Comparison of ENCODE assay signal across 10 mouse cellular contexts in the genomic region with DNA sequence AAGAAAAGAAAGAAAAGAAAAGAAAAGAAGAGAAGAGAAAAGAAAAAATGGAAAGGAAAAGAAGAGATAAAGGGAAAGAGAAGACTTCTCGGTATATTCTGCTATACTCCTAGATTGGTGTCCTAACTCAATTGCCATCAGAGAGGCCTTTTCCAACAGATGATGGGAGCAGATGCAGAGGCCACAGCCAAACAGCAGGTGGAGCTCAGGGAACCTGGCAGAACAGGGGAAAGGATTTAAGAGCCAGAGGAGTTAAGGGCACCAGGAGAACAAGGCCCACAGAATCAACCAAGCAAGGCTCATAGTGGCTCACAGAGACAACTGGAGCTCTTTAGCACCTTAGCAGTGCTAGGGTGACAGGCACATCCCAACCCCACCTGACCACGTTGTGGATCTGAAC.
DNase-seq lines count a peak whose midpoint lies in the region; ATAC-seq lines count a peak whose summit lies in the region.
"Had no signal": no experiment of that assay in that cellular context is flagged by ENCODE, and none has a peak within 500 bp of the region (broad histone marks: within the 10 kb centered on the region; RNA-seq: fewer than 3 reads in every experiment).

No protein-coding gene starts in this region.

- H3K9ac ChIP-seq in neural tube, embryonic 11.5 days (ENCODE audit: low read length) = no peak overlapping the region
- no peak overlapping the region for H3K9ac ChIP-seq in embryonic facial prominence, embryonic 11.5 days (replicated peaks; ENCODE audit: low read length)
- H3K9ac ChIP-seq: liver, embryonic 15.5 days had no signal

- no peak overlapping the region for H3K4me3 ChIP-seq in neural tube, embryonic 11.5 days (ENCODE audit: low read depth, low read length)
- H3K4me3 ChIP-seq in embryonic facial prominence, embryonic 11.5 days (ENCODE audit: low read depth, low read length) = no peak overlapping the region
- H3K4me3 ChIP-seq: liver, embryonic 15.5 days had no signal

- H3K9me3 ChIP-seq in neural tube, embryonic 11.5 days (ENCODE audit: control insufficient read depth, low read length) = no peaks in the 10 kb centered on the region
- H3K9me3 ChIP-seq in embryonic facial prominence, embryonic 11.5 days (replicated peaks; ENCODE audit: control insufficient read depth, low read length) = no peaks in the 10 kb centered on the region
- H3K9me3 ChIP-seq: G1E; liver, embryonic 15.5 days had no signal

- no peaks in the 10 kb centered on the region for H3K27me3 ChIP-seq in neural tube, embryonic 11.5 days (ENCODE audit: control insufficient read depth, insufficient read depth, low read length)
- no peaks in the 10 kb centered on the region for H3K27me3 ChIP-seq in embryonic facial prominence, embryonic 11.5 days (ENCODE audit: control insufficient read depth, insufficient read depth, low read length)
- H3K27me3 ChIP-seq: liver, embryonic 15.5 days had no signal

- WGBS in neural tube, embryonic 11.5 days = 70% methylated on average over 2 of the region's 2 CpGs
- WGBS in embryonic facial prominence, embryonic 11.5 days = 64% methylated on average over 2 of the region's 2 CpGs

- H3K4me1 ChIP-seq in neural tube, embryonic 11.5 days (ENCODE audit: control insufficient read depth, insufficient read depth, low read length) = no peaks in the 10 kb centered on the region
- H3K4me1 ChIP-seq in embryonic facial prominence, embryonic 11.5 days (ENCODE audit: control insufficient read depth, insufficient read depth, low read length) = no peaks in the 10 kb centered on the region
- H3K4me1 ChIP-seq: liver, embryonic 15.5 days had no signal

- DNase-seq in frontal cortex, postnatal 36 days (ENCODE audit: low spot score in 2 of 2) = peak; percentile 15 to 43
- no peak for DNase-seq in frontal cortex, postnatal 10 days (ENCODE audit: low spot score in 2 of 2)
- peak; percentile 35 for DNase-seq in neural tube, embryonic 11.5 days (ENCODE audit: low spot score)
- DNase-seq in neural tube, embryonic 10.5 days (ENCODE audit: extremely low spot score, low spot score) = no peak
- DNase-seq in embryonic facial prominence, embryonic 11.5 days (ENCODE audit: low spot score) = peak; percentile 39
- peak; percentile 24 to 52 for DNase-seq in right cerebral cortex, adult 2 months (ENCODE audit: low spot score in 2 of 2)
- no peak for DNase-seq in testis, postnatal 10 days (ENCODE audit: low spot score)
- DNase-seq in thymus, postnatal 10 days (ENCODE audit: low spot score in 2 of 2) = no peak

- H3K4me2 ChIP-seq in neural tube, embryonic 11.5 days (ENCODE audit: low read depth) = no peak overlapping the region
- H3K4me2 ChIP-seq in embryonic facial prominence, embryonic 11.5 days (ENCODE audit: low read depth, low read length) = no peak overlapping the region
- H3K4me2 ChIP-seq: liver, embryonic 15.5 days had no signal

- H3K27ac ChIP-seq in neural tube, embryonic 11.5 days (ENCODE audit: low read depth, low read length) = no peak overlapping the region
- no peak overlapping the region for H3K27ac ChIP-seq in embryonic facial prominence, embryonic 11.5 days (replicated peaks; ENCODE audit: low read depth, low read length)
- H3K27ac ChIP-seq: liver, embryonic 15.5 days had no signal

- no peak for ATAC-seq in neural tube, embryonic 11.5 days (ENCODE audit: insufficient read depth, low FRiP score, low TSS enrichment)
- no peak for ATAC-seq in embryonic facial prominence, embryonic 11.5 days (replicated peaks; ENCODE audit: insufficient number of reproducible peaks, low FRiP score, low TSS enrichment, low read depth)

- H3K36me3 ChIP-seq in neural tube, embryonic 11.5 days (ENCODE audit: control insufficient read depth, insufficient read depth, low read length) = no peaks in the 10 kb centered on the region
- H3K36me3 ChIP-seq in embryonic facial prominence, embryonic 11.5 days (replicated peaks; ENCODE audit: control insufficient read depth, insufficient read depth, low read depth, low read length) = no peaks in the 10 kb centered on the region
- H3K36me3 ChIP-seq: G1E; liver, embryonic 15.5 days had no signal

Comparison
In these comparisons a context has a peak if more than half of its experiments do, and no peak if none do; other contexts are left out.
1. DNase-seq: peak in frontal cortex, postnatal 36 days (2 of 2), neural tube, embryonic 11.5 days (single experiment), embryonic facial prominence, embryonic 11.5 days (single experiment) and right cerebral cortex, adult 2 months (2 of 2); none in frontal cortex, postnatal 10 days (0 of 2), neural tube, embryonic 10.5 days (single experiment), testis, postnatal 10 days (single experiment) and thymus, postnatal 10 days (0 of 2).